Comparison of ENCODE assay signal across 13 mouse cellular contexts in the genomic region with DNA sequence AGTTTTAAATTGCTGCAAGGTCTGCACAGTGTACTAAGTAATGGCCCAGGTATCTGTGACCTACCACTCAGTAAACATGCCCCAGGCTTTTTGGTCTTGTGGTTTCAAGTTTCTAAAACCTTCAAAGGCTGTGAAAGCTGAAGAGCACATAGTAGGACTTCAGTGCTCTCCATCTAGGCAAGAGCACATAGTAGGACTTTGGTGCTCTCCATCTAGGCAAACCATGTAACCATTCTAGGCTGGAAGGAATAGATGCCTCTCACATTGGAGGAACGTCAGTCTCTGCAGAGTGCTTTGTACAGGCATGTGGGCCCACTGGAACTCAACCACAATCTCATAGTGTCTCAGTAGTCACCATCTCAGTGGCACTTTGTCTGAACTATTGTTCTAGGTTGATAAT. TPM values are rescaled to one million over a fixed set of nuclear protein-coding genes. Genes with fewer than 3 reads are reported as not detected.
"Had no signal": no experiment of that assay in that cellular context is flagged by ENCODE, and none has a peak within 500 bp of the region (broad histone marks: within the 10 kb centered on the region; RNA-seq: fewer than 3 reads in every experiment).

No protein-coding gene starts in this region.

- H3K9me3 ChIP-seq: limb, embryonic 10.5 days; liver, embryonic 12.5 days; lung, embryonic 15.5 days; midbrain, embryonic 12.5 days; neural tube, embryonic 15.5 days had no signal

- H3K4me2 ChIP-seq: liver, embryonic 12.5 days; lung, embryonic 15.5 days; midbrain, embryonic 12.5 days; neural tube, embryonic 15.5 days had no signal

- DNase-seq: lung, postnatal 14 days; right cerebral cortex, adult 18-20 months; right cerebral cortex, postnatal 25 days; thymus, adult 18-20 months; thymus, postnatal 14 days had no signal

- H3K9ac ChIP-seq: liver, embryonic 12.5 days; lung, embryonic 15.5 days; midbrain, embryonic 12.5 days; neural tube, embryonic 15.5 days had no signal

- H3K4me1 ChIP-seq: limb, embryonic 10.5 days; lung, embryonic 15.5 days; midbrain, embryonic 12.5 days; neural tube, embryonic 15.5 days had no signal

- H3K27me3 ChIP-seq: liver, embryonic 12.5 days; lung, embryonic 15.5 days; midbrain, embryonic 12.5 days; neural tube, embryonic 15.5 days had no signal

- H3K4me3 ChIP-seq: left cerebral cortex, adult 2 months; limb, embryonic 10.5 days; liver, embryonic 12.5 days; lung, embryonic 15.5 days; midbrain, embryonic 12.5 days; neural tube, embryonic 15.5 days had no signal

- ATAC-seq: liver, embryonic 12.5 days had no signal

- H3K27ac ChIP-seq: left cerebral cortex, adult 2 months; limb, embryonic 10.5 days; liver, embryonic 12.5 days; lung, embryonic 15.5 days; midbrain, embryonic 12.5 days; neural tube, embryonic 15.5 days had no signal

RNA-seq across cellular contexts. Expression of a gene that starts 8.4 kb away (rescaled TPM):
- total RNA-seq: megakaryocyte-erythroid progenitor cell, adult 5-6 weeks; midbrain, postnatal 0 days had no signal
